Mouse (Mus musculus) ES-Bruce4 (cell line): ENCODE data around the gene Epc2.

Experiments used
- CTCF ChIP-seq: IDR thresholded peaks from one replicate; pipeline ENCODE4 v1.8.1; 2011; ENCODE audit warnings: low read depth, low read length
- POLR2A ChIP-seq: IDR thresholded peaks from one replicate; pipeline ENCODE4 v1.8.1; 2011; ENCODE audit warnings: low read length; ENCODE audit not compliant: insufficient read depth

DNA sequence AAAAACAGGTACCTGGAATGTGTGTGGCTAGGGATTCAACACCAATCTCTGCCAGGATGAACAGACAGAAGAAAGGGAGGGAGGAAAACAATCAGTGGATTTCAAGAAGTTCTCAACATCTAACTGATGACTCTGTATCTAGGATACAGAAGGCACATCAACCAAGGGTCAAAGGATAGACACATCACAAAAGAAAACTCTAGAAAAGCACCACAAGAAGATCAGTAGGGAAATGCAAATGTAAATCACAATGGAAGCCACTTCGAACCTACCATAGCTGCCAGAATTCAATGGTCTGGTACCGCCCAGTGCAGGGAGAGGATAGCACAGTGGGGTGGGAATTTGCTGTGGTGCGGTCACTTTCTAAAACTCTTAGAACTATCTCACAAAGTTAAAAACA, 122.0 kb downstream of the Epc2 start:
- no peak for TF ChIP-seq CTCF
- no peak for TF ChIP-seq POLR2A
